Mouse (Mus musculus) embryonic fibroblast, embryonic 13.5 days (primary cell): ENCODE results near the gene Madd.

Source experiments
- CTCF ChIP-seq: IDR thresholded peaks from 2 replicates; pipeline ENCODE4 v1.5.1; 2011; ENCODE audit warnings: mild to moderate bottlenecking, control low read depth, low read length, moderate library complexity, borderline replicate concordance; ENCODE audit not compliant: insufficient read depth
- POLR2A ChIP-seq: IDR thresholded peaks from 2 replicates; pipeline ENCODE4 v1.6.1; 2011; ENCODE audit warnings: low read depth, mild to moderate bottlenecking, control low read depth, low read length, moderate library complexity

GRCm38 (mm10) chr2:91160591-91160990, 23.0 kb downstream of the Madd start:
- TF ChIP-seq CTCF (no peak), POLR2A (no peak)
